Mouse (Mus musculus) right cerebral cortex, adult 18-20 months (tissue): ENCODE measurements around the gene Baiap3.

Source experiments
- DNase-seq: peaks from one replicate; pipeline ENCODE4 v3.0.0; 2022; ENCODE audit warnings: mixed read lengths

Baiap3 gene

DNA sequence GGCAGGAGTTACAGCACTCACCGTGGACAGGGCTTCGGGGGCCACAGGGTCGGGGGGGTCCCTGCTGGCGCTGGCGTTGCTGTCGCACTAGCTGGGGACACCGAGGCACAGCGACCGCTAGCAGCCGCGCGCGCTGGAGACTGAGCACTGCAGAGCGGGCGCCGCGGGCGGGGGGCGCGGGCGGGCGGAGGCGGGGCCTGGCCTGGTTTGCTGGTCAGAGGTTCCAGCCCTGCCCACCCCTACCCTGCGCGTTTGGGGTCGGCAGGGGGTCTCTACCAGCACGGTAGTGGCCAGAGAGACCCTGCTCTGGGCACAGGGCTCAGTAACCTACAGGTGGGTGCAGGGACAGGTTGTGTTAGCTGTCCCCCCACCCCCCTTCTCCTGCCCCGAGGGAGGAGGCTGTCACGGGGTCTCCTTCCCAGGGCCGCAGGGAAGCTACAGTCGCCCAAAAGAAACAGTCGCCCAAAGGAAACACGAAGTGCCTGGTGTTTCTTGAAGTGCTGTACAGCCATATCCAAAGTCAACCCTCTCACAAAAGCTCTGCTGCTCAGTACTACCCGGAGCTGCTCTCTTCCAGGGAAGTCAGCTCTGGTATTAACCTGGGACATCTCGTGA is at the start of gene Baiap3:
Gene Baiap3, minus strand, starts transcription at position 225 of the 615 bp plus-strand sequence.
- DNase-seq = no peak

DNA sequence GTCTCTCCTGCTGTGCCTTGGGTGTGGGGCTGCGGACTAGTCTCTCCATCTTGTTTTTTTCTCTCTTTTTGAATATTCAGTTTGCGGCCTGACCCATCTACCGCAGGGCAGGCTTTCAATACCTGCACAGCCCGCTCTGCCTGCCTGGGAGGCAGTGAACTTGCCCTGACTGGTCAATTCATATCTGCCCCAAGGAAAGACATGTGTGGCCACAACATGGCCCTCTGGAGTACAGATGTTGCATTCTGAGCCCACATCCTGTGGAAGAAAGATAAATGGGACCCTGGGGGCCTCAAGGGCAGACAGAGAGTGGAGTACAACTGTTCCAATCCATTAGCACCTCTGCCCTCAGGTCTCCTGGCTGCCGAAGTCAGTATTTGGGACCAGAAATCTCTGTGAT is 41.9 kb upstream of the Baiap3 start, which contains the start of gene Prss34:
Gene Prss34, plus strand, starts transcription at position 301 of the 400 bp plus-strand sequence.
- DNase-seq = no peak

DNA sequence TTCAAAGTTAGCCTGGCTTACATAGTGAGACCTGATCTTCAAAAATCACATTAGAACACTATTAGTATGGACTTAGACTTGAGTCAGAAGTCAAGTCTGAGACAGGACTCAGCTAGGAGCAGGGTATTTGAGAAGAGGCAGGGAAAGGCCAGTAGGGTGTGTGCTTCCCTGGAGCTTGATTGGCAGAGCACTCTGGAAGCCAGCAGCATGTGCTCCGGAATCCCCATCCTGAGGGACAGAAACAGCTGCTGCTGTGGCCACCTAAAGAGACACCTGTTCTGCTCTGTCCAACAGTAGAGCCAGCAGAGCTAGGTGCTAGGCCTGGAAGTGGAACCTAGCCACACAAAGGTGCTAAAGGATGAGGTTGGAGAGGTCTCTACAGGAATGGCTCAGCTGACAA is 37.9 kb upstream of the Baiap3 start:
- no peak for DNase-seq

DNA sequence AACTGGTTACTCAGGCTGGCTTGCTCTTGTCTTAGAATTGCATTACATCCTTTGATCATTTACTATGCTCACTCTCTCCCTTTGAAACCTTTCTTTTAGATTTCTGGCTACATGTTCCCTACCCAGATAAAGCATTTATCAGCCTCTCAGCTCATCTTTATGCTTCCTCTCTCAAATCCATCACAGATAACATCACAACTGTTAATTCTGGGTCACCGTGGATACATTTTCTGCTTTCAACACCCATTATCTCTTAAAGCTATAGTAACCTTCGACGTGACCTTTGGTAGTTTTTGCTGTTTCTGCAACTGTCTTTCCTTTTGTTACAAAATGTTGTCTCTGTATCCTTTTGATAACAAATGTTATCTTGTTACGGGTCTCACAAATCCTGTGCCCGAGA is 37.3 kb upstream of the Baiap3 start:
- no peak for DNase-seq

DNA sequence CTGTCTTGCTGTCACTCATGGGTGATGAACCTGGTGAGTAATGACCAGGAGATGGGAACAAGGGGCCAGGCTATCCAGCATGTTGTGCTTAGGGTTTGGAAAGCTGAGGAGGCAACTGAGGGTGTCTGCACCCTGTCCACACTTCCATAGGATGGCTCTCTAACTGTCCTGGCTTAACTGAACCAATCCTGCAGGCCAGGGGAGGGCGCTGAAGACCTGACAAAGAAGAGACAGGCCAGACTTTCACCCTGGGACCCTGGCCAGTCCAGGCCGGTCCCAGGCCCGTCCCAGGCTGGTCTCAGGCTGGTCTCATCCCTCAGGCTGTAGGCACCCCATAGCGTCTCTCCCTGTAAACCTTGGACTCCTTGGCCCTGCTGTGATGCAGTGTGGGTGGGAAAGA is 34.2 kb upstream of the Baiap3 start:
- no peak for DNase-seq

DNA sequence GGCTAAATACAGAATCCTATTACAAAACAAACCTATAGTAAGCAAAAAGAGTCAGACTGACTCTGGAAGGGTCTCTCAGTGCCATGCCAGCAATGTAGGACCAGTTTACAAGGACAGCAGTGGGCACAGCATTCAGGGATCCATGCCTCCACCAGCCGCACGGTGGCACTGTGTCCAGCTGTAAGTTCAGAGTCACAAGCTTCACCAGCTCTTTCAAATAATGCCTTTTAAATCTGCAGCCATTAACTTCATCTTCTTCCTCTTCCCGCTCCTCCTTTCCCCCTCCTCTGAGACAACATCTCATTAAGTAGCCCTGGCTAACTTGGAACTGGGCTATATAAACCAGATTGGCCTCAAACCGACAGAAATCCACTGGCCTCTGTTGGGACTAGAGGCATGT is 32.7 kb upstream of the Baiap3 start:
- DNase-seq = peak; percentile 29

DNA sequence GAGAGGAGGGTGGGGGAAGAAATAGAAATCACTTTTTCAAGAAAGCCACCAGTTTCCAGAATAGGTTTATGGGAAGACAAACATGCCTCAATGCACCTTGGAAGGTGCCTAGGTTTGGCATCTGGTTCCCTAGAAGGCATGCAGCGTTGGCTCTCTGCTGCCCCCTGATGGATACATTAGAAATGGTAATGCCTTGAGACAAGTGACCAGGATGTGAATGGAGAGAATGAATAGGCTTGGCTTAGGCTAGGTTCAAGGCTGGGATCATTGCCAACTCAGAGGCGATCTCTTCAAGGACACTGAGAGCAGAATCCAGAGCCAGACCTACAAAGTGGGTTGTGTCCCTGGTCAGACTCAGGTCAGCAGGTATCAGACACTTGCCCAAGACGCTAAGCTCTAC is 28.9 kb upstream of the Baiap3 start:
- peak; percentile 50 for DNase-seq

DNA sequence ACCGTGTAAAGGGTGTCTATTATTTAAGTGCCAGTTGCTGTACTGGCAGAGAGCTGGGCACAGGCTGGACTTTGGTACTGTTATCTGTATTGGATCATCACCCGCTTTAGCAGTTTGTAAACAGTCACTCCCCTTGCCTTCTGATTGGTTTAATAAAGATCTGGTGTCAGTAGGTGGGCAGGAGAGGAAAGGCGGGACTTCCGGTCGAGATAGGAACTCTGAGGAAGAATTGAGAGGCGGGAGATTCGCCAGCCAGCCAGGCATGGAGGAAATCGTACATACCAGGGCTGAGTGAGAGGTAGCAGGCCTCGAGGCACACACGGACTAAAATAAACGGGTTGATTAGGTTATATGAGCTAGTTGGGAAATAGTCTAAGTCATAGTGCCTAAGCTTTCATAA is 26.0 kb upstream of the Baiap3 start:
- no peak for DNase-seq

DNA sequence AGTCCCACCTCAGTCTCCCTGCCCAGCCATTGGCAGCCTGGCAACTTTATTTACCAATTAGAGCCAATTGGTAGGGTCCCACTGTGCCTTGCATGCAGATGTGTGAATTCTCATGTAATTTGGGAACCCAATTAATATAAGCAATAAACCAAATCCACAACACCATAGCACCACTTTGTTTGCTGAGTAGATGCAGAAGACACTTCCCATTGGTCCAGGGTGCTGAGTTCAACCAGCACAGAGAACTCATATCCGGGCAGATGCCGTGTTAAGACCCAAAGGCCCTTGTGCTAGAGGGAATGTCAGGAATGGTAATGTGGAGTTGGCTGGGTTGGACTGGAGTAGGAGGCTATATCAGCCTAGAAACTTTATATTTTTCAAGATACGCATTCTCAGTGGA is 19.7 kb upstream of the Baiap3 start:
- no peak for DNase-seq

DNA sequence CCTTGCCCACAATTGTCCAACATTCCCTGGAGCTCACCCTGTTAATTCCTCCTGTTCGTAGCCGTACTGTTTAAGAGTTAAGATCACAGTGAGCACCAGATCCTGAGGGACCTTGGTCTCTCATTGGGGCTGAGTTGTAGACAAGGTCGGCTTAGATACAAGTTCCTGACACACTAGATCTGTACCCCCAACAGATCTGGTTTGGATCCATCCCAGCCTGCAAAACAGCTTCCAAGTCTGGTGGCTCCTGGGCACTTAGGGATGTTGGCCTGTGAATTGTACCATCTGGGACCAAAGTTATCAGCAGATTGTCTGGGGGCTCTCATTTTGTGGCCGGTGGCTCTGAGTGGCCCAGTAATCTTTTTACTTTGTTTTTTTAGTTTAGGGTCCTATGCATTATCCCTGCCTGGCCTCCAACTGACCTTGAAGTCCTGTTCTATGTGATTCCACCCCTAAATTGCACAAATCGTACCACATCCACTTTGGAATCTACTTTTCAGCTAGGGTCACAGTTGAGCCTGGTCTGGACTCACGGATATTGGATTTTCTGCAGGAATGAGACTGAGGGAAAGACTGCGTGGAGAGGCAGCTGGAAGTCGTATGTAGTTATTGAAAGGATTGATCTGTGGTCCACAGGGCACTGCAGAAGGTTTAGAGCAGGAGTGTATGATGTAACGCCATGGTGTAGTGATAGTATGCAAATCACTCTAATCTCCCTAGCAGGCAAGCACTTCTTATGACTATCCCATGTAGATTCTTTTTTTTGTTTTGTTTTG is 18.6 kb upstream of the Baiap3 start, which contains the start of gene Ube2i:
Gene Ube2i, minus strand, starts transcription at position 52 of the 776 bp plus-strand sequence.
- no peak for DNase-seq

DNA sequence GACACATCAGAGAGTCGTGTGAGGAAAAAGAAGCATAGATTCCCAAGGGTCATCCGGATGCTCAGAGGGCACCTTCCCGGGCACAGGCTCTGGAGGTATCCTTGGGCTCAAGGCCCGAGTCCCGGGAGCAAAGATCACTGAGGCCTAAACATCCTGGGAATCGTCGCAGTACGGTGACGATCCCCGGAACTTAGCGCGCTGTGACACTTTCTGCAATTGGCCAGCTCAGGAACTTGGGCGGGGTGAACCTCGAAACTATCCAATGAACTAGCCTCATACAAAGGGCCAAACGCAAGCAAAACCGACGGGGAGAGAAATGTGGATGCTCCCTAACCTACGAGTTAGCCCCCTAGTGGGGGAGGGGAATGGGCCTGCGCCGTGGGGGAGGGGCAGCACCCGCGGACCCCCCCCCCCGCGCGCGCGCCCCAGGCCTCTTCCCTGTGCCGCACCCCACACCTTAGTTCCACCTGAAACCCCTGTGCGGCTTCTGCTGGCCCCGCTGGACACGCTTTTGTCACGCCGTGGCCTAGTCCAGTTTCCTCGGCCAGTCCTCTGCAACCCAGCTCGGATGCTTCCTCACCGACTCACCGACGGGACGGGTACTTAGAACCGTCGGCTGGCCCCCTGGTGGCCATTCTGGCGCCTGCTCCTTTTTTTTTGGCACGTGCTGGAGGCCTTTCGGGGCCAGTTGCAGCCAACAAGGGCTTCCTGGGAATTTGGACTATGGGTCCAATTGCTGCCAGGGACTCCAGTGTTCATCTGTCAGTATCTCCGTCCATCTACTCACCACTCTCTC is 17.7 kb upstream of the Baiap3 start:
- peak; percentile 95 for DNase-seq

DNA sequence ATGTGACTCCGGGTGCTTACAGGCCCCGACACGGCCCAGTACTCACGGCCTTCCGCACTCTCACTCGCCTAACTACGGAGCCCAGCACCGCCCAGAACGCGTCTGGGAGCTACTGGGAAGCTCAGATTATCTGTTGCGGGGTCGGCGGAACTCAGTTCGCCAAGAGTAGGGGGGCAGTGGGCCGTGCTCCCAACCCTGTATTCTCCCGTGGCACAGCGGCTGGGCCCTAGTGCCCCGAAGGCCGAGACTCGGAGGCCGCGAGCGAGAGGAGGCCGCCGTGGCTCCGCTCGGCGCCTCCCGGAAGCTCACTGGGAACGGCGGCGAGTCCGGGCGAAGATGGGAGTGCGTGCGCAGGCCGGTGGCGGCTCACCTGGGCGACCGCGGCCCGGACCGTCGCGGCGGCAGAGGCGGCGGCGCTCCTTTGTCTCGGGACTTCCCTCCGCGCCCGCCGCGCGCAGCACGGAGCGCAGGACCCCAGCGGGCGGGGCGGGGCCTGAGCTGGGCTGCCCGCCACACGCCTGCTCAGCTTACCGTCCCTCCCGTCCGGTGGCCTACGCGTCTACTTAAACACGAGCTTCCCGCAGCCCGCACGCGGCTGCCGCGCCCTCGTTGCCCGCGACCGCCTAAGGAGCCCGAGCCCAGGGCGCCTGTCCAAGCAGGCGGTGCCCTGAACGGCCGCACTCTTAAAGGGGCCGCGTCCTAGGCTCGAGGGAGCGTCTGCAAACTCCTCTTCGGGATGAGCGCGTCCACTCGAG is 17.0 kb upstream of the Baiap3 start:
- DNase-seq = peak; percentile 89

DNA sequence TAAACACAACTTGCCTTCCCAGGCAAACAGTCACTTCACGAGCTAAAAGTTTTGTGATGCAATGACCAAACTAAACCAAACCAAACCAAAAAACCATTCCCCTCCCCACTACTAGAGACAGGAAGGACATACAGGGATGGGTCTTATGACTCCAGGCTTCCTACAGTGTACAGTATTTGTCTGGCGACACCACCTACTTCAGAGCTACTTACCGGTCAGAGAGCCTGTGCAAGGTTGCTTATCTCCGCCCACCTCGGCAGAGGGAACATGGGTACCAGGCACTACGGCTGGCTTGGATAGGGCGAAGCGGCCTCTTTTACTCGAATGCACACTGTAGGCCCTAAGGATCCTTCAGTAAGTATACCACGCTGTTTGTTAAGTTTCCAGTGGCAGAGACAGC is 16.2 kb upstream of the Baiap3 start:
- no peak for DNase-seq

DNA sequence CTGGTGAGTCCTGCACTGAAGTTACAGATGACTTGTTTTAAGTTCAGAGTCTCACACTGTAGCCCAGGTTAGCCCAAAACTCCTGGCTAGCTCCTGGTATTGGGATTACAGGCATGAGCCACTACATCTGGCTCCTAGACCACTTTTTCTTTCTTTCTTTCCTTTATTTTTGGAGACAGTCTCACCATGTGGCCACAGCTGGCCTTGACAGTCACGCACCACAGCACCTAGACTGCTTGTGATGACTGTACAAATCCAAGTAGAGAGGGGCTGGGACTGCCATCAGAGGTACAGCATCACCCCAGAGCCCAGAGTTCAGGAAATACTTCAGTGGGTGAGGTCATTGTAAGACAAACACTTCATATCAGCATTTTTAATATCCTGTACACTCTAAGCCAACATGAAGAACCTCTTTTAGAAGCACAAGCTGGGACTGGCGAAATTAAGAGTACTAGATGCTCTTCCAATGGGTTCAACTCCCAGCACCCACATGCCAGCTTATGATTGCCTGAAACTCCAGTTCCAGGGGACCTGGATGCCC is 14.7 kb upstream of the Baiap3 start:
- DNase-seq = no peak

DNA sequence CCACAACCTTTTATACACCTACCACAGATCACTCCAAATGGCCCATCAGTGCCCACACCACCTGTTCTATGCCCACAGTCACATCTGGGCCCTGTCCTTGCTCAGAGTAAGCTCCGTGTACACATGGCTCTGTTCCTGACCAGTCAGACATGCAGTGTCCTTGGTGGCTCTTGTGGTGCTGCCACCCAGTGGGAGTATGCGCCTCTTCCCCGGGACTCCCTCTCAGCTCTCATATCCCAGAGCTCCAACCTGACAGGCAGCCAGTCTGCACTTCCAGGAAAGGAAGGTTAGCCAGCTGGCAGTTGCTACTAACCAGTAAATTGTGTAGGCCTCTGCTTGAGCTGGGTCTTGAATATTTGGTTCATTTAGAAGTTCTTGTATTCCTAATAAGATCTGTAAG is 8.3 kb upstream of the Baiap3 start:
- DNase-seq = peak; percentile 30

DNA sequence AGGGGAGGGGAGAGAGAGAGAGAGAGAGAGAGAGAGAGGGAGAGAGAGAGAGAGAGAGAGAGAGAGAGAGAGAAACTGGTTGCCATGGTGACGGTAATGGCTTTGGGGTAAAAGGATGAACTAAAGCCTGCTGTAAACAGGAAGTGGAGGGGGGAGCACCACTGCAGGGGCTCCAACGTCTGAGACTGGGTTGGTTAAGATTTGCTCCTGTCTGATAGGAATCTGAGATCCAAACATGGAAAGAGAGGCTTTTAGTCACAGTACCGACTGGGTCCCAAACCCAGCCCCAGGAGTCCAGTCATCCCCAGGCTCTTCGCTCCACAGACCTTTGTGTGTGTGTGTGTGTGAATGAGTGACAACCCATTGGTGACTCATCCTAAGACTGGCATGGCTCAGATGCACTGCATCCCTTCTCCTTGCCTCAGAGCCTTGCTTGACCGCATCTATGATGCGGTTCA is 1.7 kb upstream of the Baiap3 start:
- DNase-seq = no peak

DNA sequence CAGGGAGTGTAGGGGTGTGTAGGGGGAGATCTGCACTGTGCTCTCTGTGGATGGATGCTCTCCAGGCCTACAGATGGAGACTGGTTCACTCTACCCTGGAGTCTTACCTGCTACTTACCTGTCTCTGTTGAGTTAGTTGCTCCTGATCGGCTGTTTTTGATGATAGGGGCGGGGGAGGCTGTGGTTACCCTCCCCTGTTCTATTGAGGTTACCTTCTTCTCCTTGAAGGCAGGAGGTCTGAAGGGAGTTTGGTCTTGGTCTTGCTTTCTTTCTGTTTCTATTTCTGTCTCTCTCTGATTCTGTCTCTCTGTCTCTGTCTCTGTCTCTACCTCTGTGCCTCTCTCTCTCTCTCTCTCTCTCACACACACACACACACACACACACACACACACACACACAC is 1.1 kb downstream of the Baiap3 start:
- no peak for DNase-seq

DNA sequence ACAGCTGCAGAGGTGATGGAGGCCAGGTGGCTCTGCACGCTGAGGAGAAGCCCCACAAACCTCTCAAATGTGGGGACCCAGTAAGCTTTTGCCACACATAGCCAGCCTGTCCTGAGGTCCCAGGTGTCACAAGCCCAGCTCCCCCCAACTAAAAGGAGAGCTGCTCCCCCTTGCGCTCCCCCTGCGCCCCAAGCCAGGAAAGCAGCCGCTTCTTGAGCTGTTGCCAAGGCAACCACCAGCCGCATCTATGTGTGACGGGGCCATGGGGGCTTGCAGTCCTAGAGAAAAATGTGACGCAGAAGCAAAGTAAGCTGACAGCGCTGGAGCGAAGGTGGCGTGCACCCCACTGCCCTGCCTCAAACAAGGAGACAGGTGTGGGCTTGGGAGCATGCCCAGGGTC is 2.4 kb downstream of the Baiap3 start:
- DNase-seq = peak; percentile 50

DNA sequence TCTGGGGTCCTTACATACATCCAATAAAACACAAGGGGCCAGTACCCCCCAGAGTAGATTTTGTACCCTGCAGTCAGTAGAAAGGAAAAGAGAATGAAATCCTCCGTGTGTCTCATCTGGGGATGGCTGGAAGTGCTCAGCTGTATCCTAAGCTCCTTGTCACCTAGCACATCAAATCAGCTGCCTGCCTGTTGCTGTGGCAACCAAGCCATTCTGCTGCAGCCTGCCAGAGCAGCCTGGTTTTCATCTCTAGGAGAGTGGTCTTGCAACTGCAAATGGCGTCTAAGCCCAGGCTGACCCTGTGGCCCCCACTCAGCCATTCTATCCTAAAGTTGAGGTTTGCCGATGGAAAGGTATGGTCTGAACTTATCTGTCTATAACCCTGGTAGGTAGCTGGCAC is 3.5 kb downstream of the Baiap3 start:
- no peak for DNase-seq

DNA sequence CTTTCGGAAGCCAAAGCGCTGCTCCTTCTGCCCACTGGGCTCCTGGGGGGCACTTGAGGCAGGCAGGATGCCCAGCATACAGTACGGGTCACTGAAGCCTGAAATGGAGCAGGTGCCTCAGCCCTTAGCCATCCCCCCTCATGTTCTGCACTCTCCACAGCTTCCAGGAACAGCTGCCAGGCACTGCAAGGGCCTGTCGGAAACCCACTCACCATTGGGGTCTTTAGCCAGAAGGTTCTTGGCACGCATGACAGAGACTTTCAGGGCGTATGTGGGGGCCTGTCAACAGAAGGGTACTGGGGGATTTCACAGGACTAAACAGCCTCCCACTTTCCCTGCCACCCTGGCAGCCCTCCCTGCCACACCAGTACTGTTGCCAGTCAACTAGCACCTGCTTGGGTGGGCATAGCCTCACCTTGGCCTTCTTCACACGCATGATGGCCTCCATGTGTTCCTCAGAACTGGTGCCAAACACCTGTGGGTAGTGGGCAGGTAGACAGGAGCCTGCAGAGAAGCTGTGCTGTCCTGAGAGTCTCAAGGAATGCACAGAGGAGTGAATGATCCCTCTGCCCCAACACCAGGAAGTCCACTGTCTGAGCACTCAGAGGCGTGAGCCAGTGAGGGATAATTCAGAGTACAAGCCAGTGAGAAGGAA is 5.9 kb downstream of the Baiap3 start:
- no peak for DNase-seq

DNA sequence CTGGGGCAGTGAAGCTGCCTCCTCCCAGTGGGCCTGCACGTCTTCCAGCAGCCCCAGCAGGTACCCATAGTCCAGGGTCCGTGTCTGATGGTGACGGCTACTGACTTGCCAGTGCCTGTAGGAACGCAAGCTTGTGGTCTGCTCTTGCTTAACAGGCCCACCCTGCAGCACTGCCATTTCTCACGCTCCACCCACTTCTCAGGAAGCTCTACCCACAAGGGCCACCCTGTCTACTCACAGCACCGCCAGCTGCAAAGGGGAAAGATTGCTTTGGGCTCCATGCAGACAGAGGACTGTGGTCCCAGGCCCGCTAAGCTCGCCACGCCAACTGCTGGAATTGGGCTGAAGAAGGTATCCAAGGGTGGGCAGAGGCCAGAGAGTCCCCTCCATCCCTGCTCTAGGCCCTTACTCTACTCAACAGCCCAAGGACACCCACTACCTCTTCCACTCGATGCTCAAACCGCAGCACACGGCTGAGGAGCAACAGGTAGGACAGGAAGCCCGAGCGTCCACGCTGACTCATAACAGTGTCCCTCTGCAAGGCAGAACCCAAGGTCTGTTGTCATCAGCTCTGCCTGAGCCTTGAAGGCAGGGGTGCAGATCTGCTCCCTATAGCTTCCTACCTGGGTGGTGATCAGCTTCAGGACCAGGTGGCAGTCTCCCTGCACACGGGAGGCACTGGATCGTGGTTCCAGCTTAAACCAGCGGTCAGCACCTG is 8.0 kb downstream of the Baiap3 start:
- DNase-seq = no peak
